Mouse (Mus musculus) adrenal gland, adult 2 months (tissue): ENCODE measurements around the gene Urm1. TPM values are rescaled to one million over a fixed set of nuclear protein-coding genes. Genes with fewer than 3 reads are reported as not detected.

Experiments used
- DNase-seq: peaks from one replicate; pipeline ENCODE4 v3.0.0; 2021
- polyA plus RNA-seq: library from polyadenylated mRNA; depleted of rRNA; stranded (reverse); fragments of >200 nt; gene quantifications from 2 replicates; pipeline ENCODE4 v1.2.3, GENCODE M21; 2012
- total RNA-seq, 2 experiments: library from RNA; stranded (reverse); gene quantifications; 2 replicates each; pipeline ENCODE4 v1.2.3; 2021

Gene Urm1
- total and polyA plus RNA-seq, 3 experiments = 34.0 to 58.9 (median 42.8) TPM

DNA sequence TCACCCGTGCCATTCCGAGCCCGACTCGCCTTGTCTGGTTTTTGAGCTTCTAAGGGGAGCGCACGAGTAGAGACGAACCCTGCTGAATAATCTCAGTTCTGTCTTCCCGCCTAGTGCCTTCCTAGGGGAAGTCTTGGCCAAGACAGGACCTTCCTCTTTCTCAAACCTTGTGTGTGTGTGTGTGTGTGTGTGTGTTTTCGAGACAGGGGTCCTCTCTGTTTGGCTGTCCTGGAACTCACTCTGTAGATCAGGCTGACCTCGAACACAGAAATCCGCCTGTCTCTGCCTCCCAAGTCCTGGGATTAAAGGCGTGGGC, 7.8 kb downstream of the Urm1 start:
- DNase-seq = no peak

DNA sequence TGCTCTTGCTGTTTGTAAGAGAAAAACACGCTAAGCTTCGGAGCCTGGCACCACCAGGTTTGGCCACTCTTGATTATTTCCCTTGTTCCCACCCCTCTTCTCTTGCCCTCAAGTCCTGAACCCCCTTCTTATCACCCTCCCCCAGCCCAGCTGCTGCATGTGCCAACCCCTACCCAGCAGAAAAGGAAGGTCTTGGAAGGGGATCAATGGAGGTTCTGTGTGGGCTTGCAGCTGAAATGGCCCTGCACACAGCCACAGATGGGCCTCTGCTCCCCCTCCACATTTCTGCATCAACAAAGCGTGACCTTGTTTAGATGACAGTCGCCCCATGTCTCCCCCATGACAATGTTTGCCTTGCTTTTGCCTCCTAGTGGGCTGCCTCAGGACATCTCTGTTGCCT, 11.2 kb downstream of the Urm1 start:
- DNase-seq = no peak

GRCm38 (mm10) chr2:29833796-29834195, 13.9 kb downstream of the Urm1 start:
- DNase-seq = no peak

- no peak for DNase-seq
Measured at GRCm38 (mm10) chr2:29835391-29835899, 15.6 kb downstream of the Urm1 start.

GRCm38 (mm10) chr2:29839460-29839859, 19.6 kb downstream of the Urm1 start:
- no peak for DNase-seq

DNA sequence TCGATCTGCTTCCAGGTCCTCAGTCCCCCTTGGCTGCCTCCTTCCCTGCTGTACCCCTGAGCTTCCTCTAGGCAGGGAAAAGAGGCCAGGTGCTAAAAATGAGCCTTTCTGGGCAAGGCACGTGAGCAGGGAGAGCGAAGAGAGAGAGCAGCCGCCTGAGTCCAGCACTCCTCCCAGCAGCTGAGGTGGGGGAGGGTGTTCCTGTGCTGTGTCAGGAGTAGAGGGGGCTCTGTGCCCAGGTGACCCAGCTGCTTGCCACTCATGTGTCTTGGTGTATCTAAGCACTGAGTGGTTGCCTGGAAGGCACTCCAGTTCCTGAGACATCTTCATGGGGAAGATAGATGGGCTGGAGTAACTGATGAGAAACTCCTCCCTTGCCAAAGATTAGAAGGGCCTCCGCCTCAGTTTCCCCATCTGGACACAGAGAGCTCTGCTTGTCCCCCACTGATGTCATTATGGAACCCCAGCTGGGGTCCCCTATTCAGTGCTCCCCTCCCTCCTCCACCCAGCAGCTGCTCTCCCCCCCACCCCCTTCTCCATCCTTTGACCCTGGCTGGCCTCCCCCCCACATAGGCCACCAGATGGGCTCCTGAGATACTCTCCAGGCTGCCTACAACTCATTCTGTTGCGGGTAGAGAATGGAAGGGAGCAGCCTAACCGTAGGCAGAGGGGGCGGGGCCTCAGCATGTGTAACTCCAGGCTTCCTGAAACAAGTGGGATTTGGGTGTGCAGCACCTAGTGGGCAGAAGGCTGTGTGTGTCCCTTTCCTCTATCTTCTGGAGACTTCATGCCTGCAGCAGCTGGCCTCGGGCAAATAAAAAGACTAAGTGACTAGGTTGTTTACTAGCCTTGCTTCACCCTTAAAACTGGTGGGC, 23.6 kb downstream of the Urm1 start:
- DNase-seq = no peak

DNA sequence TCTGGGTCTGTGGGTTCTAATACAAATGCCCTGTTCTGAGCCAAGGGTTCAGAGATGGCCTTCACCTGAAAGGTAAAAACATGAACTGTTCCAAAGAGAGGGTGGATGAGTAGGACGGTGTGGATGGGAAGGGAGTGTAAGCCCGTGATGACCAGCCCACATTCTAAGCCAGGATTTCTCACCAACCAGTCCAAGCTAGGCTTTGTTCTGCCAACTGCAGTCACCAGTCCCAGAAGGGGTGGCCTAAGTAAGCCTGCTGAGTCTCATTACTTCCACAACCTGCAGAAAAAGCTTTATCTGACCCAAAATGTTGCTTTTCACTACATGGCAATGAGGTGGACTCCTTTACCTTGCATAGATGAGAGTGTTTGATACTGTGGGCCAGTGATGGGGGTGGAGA, 24.2 kb downstream of the Urm1 start:
- no peak for DNase-seq

- no peak for DNase-seq
Measured at GRCm38 (mm10) chr2:29844661-29845060, 24.8 kb downstream of the Urm1 start.

- DNase-seq = no peak
Measured at GRCm38 (mm10) chr2:29845636-29846035, 25.8 kb downstream of the Urm1 start.

DNA sequence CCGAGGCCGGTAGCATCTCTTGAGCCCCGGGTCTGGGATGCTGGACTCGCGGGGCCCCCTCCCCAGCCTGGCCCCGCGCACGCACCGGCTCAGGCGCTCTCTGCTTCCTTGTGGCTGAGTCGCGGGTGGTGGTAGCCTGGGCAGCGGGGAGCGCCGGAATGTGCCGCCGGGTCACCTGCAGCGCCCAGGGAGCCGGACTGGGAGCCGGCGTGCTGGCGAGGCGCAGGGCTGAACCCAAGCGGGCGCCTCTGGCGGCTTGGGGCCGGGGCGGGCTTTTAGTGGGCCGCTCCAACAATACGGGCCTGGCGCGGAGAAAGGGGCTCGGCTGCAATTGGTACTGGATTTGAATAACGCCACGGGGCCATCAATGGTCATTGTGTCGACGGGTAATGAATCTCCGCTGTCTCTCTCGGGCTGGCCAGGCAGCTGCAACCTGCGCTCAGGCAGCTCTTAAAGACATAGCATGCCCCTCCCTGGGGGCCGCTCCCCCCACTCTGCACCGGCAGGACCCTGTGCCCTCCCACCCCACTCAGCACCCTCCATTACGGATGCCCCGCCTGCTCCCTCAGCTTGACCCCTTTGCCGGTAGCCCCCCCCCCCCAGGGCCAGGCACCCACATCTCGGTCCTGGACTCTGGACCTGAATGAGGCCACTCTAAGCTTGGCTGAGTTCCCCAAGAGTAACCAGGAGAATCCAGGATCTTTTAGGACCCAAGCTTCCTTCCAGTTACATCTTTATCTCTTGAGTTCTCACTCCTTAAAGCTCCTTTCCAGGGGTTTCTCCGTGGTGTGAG, 26.4 kb downstream of the Urm1 start:
- DNase-seq = no peak

DNA sequence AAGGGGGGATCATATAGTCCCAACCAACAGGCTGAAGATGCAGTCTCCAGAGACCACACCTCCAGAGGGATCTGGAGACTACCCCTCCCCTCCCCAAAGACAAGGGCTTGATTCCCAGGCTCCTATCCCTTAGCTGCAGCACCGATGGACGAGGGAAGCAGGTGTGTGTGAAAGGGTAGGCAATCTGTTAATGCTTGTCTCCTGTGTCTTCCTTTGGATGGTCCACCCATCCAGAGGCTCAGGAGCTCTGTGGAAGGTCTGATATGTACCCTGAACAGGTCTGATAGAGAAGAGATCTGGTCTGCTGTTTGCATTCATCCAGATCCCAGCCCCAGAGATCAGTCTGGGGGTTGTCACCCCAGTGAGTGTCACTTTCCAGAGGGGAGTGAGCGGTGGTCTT, 27.0 kb downstream of the Urm1 start:
- no peak for DNase-seq

GRCm38 (mm10) chr2:29849041-29849440, 29.2 kb downstream of the Urm1 start:
- no peak for DNase-seq

- no peak for DNase-seq
Measured at GRCm38 (mm10) chr2:29849841-29850480, 30.1 kb downstream of the Urm1 start.

DNA sequence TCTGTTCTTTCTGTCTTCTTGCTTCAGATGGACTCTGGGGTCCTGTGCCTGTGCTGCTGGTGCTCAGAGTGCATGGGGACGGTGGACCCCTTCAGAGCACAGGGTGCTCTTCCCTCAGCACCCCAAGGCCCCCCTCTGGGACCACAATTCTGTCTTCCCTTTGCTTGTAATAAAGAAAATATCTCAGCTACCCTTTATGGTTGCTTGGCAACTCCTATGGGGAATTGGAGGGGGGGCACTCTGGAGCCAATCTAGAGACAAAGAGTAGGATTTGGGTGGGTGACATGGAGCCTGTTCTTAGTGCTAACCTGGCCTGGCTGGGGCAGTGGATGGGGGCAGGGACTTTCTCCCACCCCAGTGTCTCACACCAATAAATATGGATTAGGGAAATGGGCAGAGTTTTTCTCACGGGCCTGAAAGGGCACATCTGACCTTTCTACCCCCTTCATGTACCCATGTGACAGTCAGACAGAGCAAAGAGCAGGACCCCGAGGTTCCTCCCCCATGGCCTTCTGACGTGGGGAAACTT, 33.1 kb downstream of the Urm1 start:
- DNase-seq = no peak

DNA sequence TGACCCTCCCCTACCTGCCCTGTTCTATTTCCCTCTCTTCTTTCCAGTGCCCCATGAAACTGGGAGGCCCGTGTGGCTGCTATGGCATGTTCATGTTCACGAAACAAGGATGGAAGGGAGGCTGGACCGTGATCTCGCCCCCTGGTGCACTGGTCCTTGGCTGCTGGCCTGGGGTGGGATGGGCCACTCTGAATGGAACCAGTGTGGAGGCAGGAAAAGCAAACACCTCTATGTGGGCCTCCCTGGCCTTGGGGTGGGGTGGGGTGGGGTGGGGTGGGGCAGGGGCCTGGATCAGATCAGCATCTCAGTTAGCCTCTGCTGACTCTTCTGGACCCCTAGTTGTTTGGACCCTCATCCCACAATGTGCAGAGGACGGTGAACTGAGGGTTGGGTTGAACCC, 33.9 kb downstream of the Urm1 start:
- DNase-seq = no peak

- DNase-seq = no peak
Measured at GRCm38 (mm10) chr2:29855585-29856210, 35.8 kb downstream of the Urm1 start.

DNA sequence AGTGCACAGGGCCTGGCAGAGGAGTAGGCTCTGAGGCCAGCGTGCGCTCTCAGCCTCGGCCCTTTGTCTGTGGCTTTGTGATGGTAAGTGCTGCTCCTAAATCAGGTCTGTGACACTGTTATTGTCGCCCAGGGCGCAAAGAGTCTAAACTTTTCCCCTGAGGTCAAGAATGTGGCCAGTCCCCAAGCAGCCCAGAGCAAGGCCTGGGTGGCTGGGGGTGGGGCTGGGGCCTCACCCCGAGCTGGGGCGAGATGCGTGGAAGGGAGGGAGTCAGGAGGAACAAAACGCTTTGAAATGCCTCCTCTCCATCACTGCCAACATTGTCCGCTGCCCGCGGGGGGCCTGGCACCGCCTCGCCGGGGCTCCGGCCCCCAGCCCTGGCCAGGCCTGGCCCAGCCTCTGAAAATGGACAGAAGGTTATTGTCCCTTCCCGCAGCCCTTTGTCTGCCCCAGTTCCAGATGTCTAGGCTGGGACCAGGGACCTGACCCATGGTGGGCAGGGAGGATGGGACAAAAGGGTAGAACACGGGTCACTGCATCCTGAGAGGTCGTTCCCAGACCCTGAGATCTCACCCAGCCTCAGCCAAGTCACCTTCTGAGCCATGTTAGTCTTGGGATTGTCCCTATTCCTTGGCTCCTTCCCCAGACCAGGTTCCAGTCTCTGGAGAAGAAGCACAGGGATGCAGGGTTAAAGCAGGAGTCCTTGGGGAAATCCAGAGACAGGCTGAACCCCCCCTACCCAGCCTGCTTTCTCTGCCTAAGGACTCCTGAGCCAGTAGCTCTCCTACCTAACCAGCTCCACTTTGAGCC, 36.8 kb downstream of the Urm1 start:
- DNase-seq = no peak

GRCm38 (mm10) chr2:29857341-29857740, 37.5 kb downstream of the Urm1 start:
- DNase-seq = no peak

DNA sequence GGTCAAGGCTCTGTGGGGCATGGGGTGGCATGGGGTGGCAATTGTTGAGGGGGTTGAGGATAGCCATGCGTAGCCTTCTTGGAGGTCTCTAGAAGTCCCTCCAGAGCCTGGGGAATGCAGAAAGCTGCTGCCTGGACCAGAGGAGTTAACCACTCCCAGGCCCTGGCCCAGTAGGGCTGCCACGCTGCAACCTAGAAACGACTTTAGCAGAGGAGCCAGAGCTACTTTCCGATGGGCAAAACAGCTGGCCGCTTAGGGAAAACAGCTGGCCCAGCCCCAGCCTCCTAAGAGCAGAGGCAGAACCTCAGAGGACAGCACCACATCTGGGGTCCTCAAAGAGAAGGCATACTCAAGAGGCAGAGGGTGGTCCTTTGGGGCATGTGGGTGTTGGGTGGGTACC, 38.1 kb downstream of the Urm1 start:
- DNase-seq = no peak

DNA sequence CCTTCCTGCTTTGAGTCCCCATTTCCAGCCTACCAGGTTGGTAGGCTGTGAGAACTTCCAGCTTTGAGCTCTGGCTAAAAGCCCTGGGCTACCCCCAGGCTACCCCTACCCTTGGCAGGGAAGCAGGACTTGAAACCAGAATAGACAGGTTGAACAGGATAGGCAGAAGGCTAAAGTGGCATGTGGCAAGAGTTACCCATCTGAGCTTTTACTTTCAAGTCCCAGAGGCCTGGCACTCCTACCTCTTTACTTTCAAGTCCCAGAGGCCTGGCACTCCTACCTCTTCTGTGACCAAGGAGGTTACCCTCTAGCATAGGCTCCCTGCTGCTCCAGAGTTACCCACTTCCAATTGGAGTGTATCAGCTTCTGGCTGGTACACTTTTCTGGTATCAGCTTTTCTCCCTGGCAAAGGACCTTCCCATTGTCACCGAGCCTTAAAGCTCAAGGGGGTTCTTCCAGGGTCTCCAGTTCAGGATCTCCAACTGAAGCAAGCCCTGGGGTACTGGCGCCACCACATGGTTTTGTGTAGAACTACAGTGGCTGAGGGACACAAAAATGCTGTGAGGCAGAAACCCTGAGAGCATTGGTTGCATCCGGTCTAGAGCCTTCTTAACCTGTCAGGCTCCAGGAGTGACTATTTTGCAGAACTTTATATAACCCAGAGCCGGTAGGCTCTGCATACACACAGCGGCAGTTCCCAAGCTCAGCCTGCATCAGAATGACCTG, 39.0 kb downstream of the Urm1 start:
- no peak for DNase-seq
